Mouse (Mus musculus) embryonic facial prominence, embryonic 15.5 days (tissue): ENCODE results near the gene Ceacam20. TPM values are rescaled to one million over a fixed set of nuclear protein-coding genes. Genes with fewer than 3 reads are reported as not detected.
"Not testable (repeated sequence)": the region's sequence is repeated elsewhere in the genome, so short reads cannot be mapped to it uniquely, and the experiment has no call there.

Experiments used
- ATAC-seq: fragments of 200-750 bp; cut with Nextera tagmentation; 2 replicates; pipeline ENCODE4 v1.8.0; 2017; ENCODE audit warnings: low read depth, moderate TSS enrichment; ENCODE audit not compliant: insufficient number of reproducible peaks, low FRiP score, low TSS enrichment
- H3K27ac ChIP-seq: fragments of 300-500 bp; sonication (generic); replicated peaks from 2 replicates; pipeline ENCODE4 v1.5.1; 2015; ENCODE audit warnings: mild to moderate bottlenecking, inconsistent platforms
- H3K27me3 ChIP-seq: fragments of 300-500 bp; sonication (generic); 2 replicates; pipeline ENCODE4 v1.6.1; 2015; ENCODE audit warnings: inconsistent platforms
- H3K36me3 ChIP-seq: fragments of 300-500 bp; sonication (generic); 2 replicates; pipeline ENCODE4 v1.6.1; 2015; ENCODE audit warnings: mild to moderate bottlenecking, inconsistent platforms
- H3K4me1 ChIP-seq: fragments of 300-500 bp; sonication (generic); 2 replicates; pipeline ENCODE4 v1.6.1; 2015; ENCODE audit warnings: inconsistent platforms
- H3K4me2 ChIP-seq: fragments of 300-500 bp; sonication (generic); replicated peaks from 2 replicates; pipeline ENCODE4 v1.6.1; 2015; ENCODE audit warnings: mild to moderate bottlenecking, inconsistent platforms
- H3K4me3 ChIP-seq: fragments of 300-500 bp; sonication (generic); replicated peaks from 2 replicates; pipeline ENCODE4 v1.5.1; 2015; ENCODE audit warnings: mild to moderate bottlenecking, inconsistent platforms
- H3K9ac ChIP-seq: fragments of 300-500 bp; sonication (generic); 2 replicates; pipeline ENCODE4 v1.6.1; 2015; ENCODE audit warnings: inconsistent platforms
- H3K9me3 ChIP-seq: fragments of 300-500 bp; sonication (generic); replicated peaks from 2 replicates; pipeline ENCODE4 v1.6.1; 2016; ENCODE audit warnings: inconsistent platforms
- WGBS: fragments of 180-500 bp; shearing (Covaris S2); methylation state at CpG from one replicate; pipeline ENCODE4 v1.1.7; 2015; 5-methylcytosine and 5-hydroxymethylcytosine counted together
- polyA plus RNA-seq: library from polyadenylated mRNA; unstranded; fragments of >200 nt; fragmentation: Nextera tagmentation; extraction: Ambion mirVana; gene quantifications from 2 replicates; pipeline ENCODE4 v1.2.1, GENCODE M21; 2015

Gene Ceacam20
- polyA plus RNA-seq, 1 experiment from 2014 or later = not detected

GRCm38 (mm10) chr7:19949996-19950395 lies 15.2 kb upstream of the Ceacam20 start:
- no peaks in the 10 kb centered on the region for H3K36me3 ChIP-seq
- no peak overlapping the region for H3K9ac ChIP-seq
- no peaks in the 10 kb centered on the region for H3K4me1 ChIP-seq
- no peak overlapping the region for H3K4me3 ChIP-seq
- no peak for ATAC-seq
- no peaks in the 10 kb centered on the region for H3K9me3 ChIP-seq
- no peak overlapping the region for H3K4me2 ChIP-seq
- H3K27ac ChIP-seq = no peak overlapping the region
- no peaks in the 10 kb centered on the region for H3K27me3 ChIP-seq
- 49% methylated on average over 10 of the region's 10 CpGs for WGBS

- Histone ChIP-seq H3K4me3 (no peak within 1 kb of the TSS), H3K4me2 (no peak within 1 kb of the TSS), H3K9me3 (no peaks in the 10 kb centered on the region), H3K27ac (no peak within 1 kb of the TSS), H3K27me3 (no peaks in the 10 kb centered on the region), H3K9ac (no peak within 1 kb of the TSS), H3K4me1 (no peaks in the 10 kb centered on the region), H3K36me3 (no peaks in the 10 kb centered on the region)
- 43% methylated on average over 9 of the region's 9 CpGs for WGBS
- ATAC-seq = no peak
These were observed 14.6 kb upstream of the Ceacam20 start, which contains the start of gene Igsf23 for GRCm38 (mm10) chr7:19950589-19950988. Gene Igsf23, minus strand, starts transcription at chr7:19950756.

- Histone ChIP-seq H3K4me3 (no peak overlapping the region), H3K4me2 (no peak overlapping the region), H3K4me1 (no peaks in the 10 kb centered on the region), H3K27me3 (no peaks in the 10 kb centered on the region), H3K27ac (no peak overlapping the region), H3K9me3 (no peaks in the 10 kb centered on the region), H3K9ac (no peak overlapping the region), H3K36me3 (no peaks in the 10 kb centered on the region)
- ATAC-seq = no peak
- 52% methylated on average over 10 of the region's 10 CpGs for WGBS
These were observed 12.8 kb upstream of the Ceacam20 start for GRCm38 (mm10) chr7:19952320-19952986.

DNA sequence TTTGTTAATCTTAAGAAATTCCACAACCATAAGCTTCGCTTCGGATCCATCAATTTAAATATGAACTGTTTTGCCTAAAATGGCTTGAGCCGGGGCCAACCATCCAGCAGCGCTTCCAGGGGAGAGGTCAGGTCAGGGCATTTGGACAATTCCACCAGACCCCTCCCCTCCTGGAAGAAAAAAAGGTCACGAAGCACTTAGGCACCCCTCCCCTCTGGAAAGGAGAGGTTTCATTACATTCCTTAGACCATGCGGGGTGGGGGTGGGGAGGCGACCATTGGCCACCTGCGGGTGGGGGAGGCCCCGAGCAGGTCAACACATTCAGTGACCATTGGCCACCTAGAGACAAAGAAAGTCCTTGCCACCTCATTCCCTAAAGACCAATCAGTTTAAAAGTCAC lies 12.2 kb upstream of the Ceacam20 start:
- Histone ChIP-seq H3K4me1 (no peaks in the 10 kb centered on the region), H3K4me3 (no peak overlapping the region), H3K27ac (no peak overlapping the region), H3K9ac (no peak overlapping the region), H3K27me3 (no peaks in the 10 kb centered on the region), H3K4me2 (no peak overlapping the region), H3K9me3 (no peaks in the 10 kb centered on the region), H3K36me3 (no peaks in the 10 kb centered on the region)
- 38% methylated on average over 9 of the region's 9 CpGs for WGBS
- ATAC-seq = no peak

GRCm38 (mm10) chr7:19955861-19956260 lies 9.4 kb upstream of the Ceacam20 start:
- ATAC-seq = no peak
- H3K27me3 ChIP-seq = no peaks in the 10 kb centered on the region
- no peak overlapping the region for H3K27ac ChIP-seq
- no peak overlapping the region for H3K4me2 ChIP-seq
- no peaks in the 10 kb centered on the region for H3K36me3 ChIP-seq
- 55% methylated on average over 4 of the region's 4 CpGs for WGBS
- no peaks in the 10 kb centered on the region for H3K4me1 ChIP-seq
- H3K9ac ChIP-seq = no peak overlapping the region
- H3K4me3 ChIP-seq = no peak overlapping the region
- H3K9me3 ChIP-seq = no peaks in the 10 kb centered on the region

- H3K9ac ChIP-seq = no peak overlapping the region
- no peak; the same call in 1 of the 2 replicates for ATAC-seq
- H3K4me3 ChIP-seq = no peak overlapping the region
- H3K4me1 ChIP-seq = no peaks in the 10 kb centered on the region
- H3K4me2 ChIP-seq = no peak overlapping the region
- no peaks in the 10 kb centered on the region for H3K36me3 ChIP-seq
- WGBS = 1% methylated on average over 7 of the region's 7 CpGs
- H3K9me3 ChIP-seq = no peaks in the 10 kb centered on the region
- H3K27ac ChIP-seq = no peak overlapping the region
- no peaks in the 10 kb centered on the region for H3K27me3 ChIP-seq
These were observed 8.9 kb upstream of the Ceacam20 start for GRCm38 (mm10) chr7:19956341-19956781.

DNA sequence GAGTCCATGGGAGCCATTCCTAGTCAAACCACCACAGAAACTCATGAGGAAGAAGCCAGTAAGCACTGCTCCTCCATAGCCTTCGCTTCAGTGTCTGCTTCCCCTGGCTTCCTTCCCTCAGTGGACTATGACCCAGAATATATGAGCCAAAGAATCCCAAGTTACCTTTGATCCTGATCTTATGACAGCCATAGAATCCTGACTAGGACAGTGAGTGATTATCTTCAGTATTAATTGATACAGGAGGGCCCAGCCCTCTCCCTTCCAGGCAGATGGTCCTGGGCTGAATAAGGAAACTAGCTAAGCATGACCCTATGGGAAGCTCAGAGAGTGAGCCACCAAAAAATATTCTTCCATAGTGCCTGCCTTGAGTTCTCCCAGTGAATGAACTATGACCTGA lies 2.8 kb upstream of the Ceacam20 start:
- no peaks in the 10 kb centered on the region for H3K9me3 ChIP-seq

DNA sequence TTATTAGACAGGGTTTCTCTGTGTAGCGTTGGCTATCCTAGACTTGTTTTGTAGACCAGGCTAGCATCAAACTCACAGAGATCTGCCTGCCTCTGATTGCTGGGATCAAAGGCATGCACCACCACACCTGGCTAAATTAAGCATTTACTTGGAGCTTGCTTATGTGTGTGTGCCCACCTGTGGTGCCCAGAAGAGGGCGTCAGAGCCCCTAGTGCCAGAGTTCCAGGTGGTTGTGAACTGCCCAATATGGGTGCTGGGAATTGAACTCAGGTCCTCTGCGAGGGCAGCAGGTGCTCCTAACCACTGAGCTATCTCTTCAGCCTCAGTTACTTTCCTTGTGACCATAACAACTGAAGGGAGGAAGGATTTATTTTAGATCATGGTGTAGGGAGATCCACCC lies 3.9 kb downstream of the Ceacam20 start:
- no peak overlapping the region for H3K4me3 ChIP-seq
- H3K4me2 ChIP-seq = no peak overlapping the region
- H3K9ac ChIP-seq = no peak overlapping the region
- H3K27ac ChIP-seq = no peak overlapping the region
- no peak for ATAC-seq
- H3K9me3 ChIP-seq = 0 out of 2 replicates have a peak, but pooled peaks cover 6% of the 10 kb centered on the region
- H3K27me3 ChIP-seq = no peaks in the 10 kb centered on the region
- WGBS = 81% methylated on average over 3 of the region's 3 CpGs
- H3K36me3 ChIP-seq = no peaks in the 10 kb centered on the region
- no peaks in the 10 kb centered on the region for H3K4me1 ChIP-seq

More for the DNA sequence above, 2.8 kb upstream of the Ceacam20 start:
- H3K36me3 ChIP-seq = no peaks in the 10 kb centered on the region
- no peak for ATAC-seq
- no peak overlapping the region for H3K9ac ChIP-seq
- no peak overlapping the region for H3K27ac ChIP-seq
- no peak overlapping the region for H3K4me3 ChIP-seq
- no peaks in the 10 kb centered on the region for H3K27me3 ChIP-seq
- 50% methylated on average over 1 of the region's 1 CpGs for WGBS
- no peaks in the 10 kb centered on the region for H3K4me1 ChIP-seq
- no peak overlapping the region for H3K4me2 ChIP-seq

DNA sequence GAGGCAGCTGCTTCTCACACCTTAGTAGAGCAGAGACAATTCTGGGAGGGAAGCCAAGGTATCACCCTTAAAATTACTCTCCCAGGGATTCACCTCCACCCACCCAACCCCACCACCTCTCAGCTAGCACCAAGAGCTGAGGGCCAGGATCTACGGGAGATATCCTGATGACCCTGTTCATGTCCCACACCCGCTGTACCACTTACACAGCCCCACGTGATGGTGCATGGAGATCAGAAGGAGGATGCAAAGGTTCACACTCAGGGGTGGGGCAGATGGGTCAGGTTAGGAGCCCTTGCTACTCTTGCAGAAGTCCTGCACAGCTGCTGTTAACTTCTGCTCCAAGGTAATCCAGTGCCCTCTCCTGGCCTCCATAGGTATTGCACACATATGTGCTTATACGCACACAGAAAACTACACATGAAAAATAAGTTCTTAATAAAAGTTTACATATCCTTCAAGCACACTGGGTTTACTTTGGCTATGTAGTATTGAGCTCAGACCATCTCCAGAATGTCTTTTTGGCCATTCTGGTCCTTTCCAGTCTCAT lies 4.4 kb downstream of the Ceacam20 start:
- Histone ChIP-seq H3K36me3 (no peaks in the 10 kb centered on the region), H3K27me3 (no peaks in the 10 kb centered on the region), H3K4me2 (no peak overlapping the region), H3K27ac (no peak overlapping the region), H3K4me3 (no peak overlapping the region), H3K9me3 (0 out of 2 replicates have a peak, but pooled peaks cover 6% of the 10 kb centered on the region), H3K4me1 (no peaks in the 10 kb centered on the region), H3K9ac (no peak overlapping the region)
- WGBS = 94% methylated on average over 4 of the region's 4 CpGs
- no peak for ATAC-seq

DNA sequence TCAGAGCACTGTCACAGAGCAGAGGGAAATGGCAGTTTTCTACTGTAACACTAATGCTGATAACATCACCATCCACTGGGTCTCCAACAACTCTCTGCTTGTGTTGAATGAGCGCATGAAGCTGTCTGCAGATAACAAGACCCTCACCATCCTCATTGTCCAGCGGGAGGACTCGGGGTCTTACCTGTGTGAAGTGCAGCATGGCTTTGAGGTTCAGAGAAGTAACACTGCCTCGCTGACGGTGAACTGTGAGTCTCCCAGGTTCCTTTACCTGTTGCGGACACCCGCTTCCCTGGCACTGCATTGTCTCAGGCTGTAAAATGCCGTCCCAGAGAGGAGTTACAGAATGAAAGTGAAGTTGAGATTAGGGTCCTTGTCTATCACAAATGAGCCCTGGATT lies 5.0 kb downstream of the Ceacam20 start:
- ATAC-seq = no peak
- no peaks in the 10 kb centered on the region for H3K4me1 ChIP-seq
- H3K27ac ChIP-seq = no peak overlapping the region
- 92% methylated on average over 8 of the region's 8 CpGs for WGBS
- H3K4me2 ChIP-seq = no peak overlapping the region
- H3K4me3 ChIP-seq = no peak overlapping the region
- H3K9me3 ChIP-seq = 0 out of 2 replicates have a peak, but pooled peaks cover 6% of the 10 kb centered on the region
- H3K27me3 ChIP-seq = no peaks in the 10 kb centered on the region
- no peak overlapping the region for H3K9ac ChIP-seq
- no peaks in the 10 kb centered on the region for H3K36me3 ChIP-seq

DNA sequence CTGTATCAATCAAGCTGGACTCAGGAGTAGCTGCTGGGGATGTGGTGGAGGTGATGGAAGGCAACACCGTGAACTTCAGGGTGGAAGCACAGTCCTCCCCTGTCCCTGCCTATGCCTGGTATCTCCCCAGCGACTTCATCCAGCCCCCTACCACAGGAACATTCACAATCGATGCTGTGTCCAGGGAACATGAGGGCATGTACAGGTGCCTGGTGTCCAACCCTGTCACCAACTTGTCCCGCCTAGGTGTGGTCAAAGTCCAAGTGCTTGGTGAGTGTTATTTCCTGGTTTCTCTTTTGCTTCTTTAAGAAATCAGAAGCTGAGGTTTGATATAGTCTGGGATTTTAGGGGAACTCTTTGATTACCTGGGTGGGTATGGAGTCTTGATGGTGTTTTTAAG lies 6.3 kb downstream of the Ceacam20 start:
- Histone ChIP-seq H3K27me3 (no peaks in the 10 kb centered on the region), H3K9me3 (0 out of 2 replicates have a peak, but pooled peaks cover 6% of the 10 kb centered on the region), H3K27ac (no peak overlapping the region), H3K4me3 (no peak overlapping the region), H3K36me3 (no peaks in the 10 kb centered on the region), H3K4me1 (no peaks in the 10 kb centered on the region), H3K4me2 (no peak overlapping the region), H3K9ac (no peak overlapping the region)
- ATAC-seq = no peak
- 88% methylated on average over 4 of the region's 4 CpGs for WGBS

GRCm38 (mm10) chr7:19991165-19991564 lies 26.0 kb downstream of the Ceacam20 start, which contains the start of gene Nlrp9b:
Gene Nlrp9b, plus strand, starts transcription at chr7:19991465.
- not testable (repeated sequence) for ATAC-seq, H3K27ac ChIP-seq
- 59% methylated on average over 8 of the region's 8 CpGs for WGBS

More at GRCm38 (mm10) chr7:19991165-19991564, 26.0 kb downstream of the Ceacam20 start, which contains the start of gene Nlrp9b:
- H3K4me2 ChIP-seq, H3K27me3 ChIP-seq, H3K4me1 ChIP-seq, H3K36me3 ChIP-seq, H3K9me3 ChIP-seq, H3K9ac ChIP-seq, H3K4me3 ChIP-seq: not testable (repeated sequence)
